Mouse (Mus musculus): ENCODE data around the gene Zswim8.

GRCm38 (mm10) chr14:20700362-20700761, 7.0 kb upstream of the Zswim8 start:
- TF ChIP-seq EP300 (IDR thresholded peaks at IDR 0.05; ENCODE audit: low read depth) (no peak), CTCF (IDR thresholded peaks at IDR 0.05; ENCODE audit: low read depth) (no peak)

Data from liver, postnatal 0 days (tissue).